Comparison of ENCODE assay signal across 17 mouse cellular contexts in genomic region chr9:11380531-11380930, GRCm38 (mm10).
DNase-seq lines count a peak whose midpoint lies in the region; ATAC-seq and TF ChIP-seq lines count a peak whose summit lies in the region.
"Had no signal": no experiment of that assay in that cellular context is flagged by ENCODE, and none has a peak within 500 bp of the region (broad histone marks: within the 10 kb centered on the region; RNA-seq: fewer than 3 reads in every experiment).

No protein-coding gene starts in this region.

- H3K9ac ChIP-seq in ES-E14 (ENCODE audit: insufficient read depth, low read depth, low read length, poor library complexity, severe bottlenecking), result no peak overlapping the region
- H3K9ac ChIP-seq in intestine, embryonic 14.5 days (ENCODE audit: low read length), result no peak overlapping the region
- H3K9ac ChIP-seq: lung, embryonic 14.5 days had no signal

- no peaks in the 10 kb centered on the region for H3K27me3 ChIP-seq in intestine, embryonic 14.5 days (replicated peaks; ENCODE audit: control insufficient read depth, insufficient read depth, low read length)
- H3K27me3 ChIP-seq: megakaryocyte, embryonic 14.5 days had no signal

- H3K4me3 ChIP-seq in ES-E14 (ENCODE audit: insufficient read depth in 1 of 2, low read depth in 1 of 2, low read length in 2 of 2, poor library complexity in 1 of 2, severe bottlenecking in 1 of 2), result no peak overlapping the region
- H3K4me3 ChIP-seq in intestine, embryonic 14.5 days (ENCODE audit: low read depth, low read length), result no peak overlapping the region
- H3K4me3 ChIP-seq: left cerebral cortex, adult 2 months; megakaryocyte, embryonic 14.5 days had no signal

- H3K36me3 ChIP-seq in ES-E14 (ENCODE audit: control insufficient read depth, insufficient read depth, low read length, poor library complexity, severe bottlenecking), result no peaks in the 10 kb centered on the region
- H3K36me3 ChIP-seq in intestine, embryonic 14.5 days (ENCODE audit: control insufficient read depth, insufficient read depth, low read length), result no peaks in the 10 kb centered on the region

- peak; percentile 85 for ATAC-seq in intestine, embryonic 14.5 days (replicated peaks; ENCODE audit: low FRiP score, low TSS enrichment, low read depth)
- no peak for ATAC-seq in erythroblast, adult 5-6 weeks (replicated peaks; ENCODE audit: low FRiP score, poor library complexity, severe bottlenecking)
- ATAC-seq: inflammation-experienced regulatory T-cells, adult 6 months had no signal

- in situ Hi-C loops in ES-E14 (cut with MboI; ENCODE audit: low sequenced_read_pairs in 2 of 2, unreplicated experiment in 2 of 2), result no loop called here

- H3K27ac ChIP-seq in ES-E14 (ENCODE audit: insufficient read depth, low read depth, low read length, poor library complexity, severe bottlenecking), result peak overlapping the region; percentile 29; the same call in 1 of the 2 replicates
- no peak overlapping the region for H3K27ac ChIP-seq in intestine, embryonic 14.5 days (ENCODE audit: low read depth)
- H3K27ac ChIP-seq: left cerebral cortex, adult 2 months had no signal

- no peaks in the 10 kb centered on the region; the same call in 1 of the 2 replicates for H3K9me3 ChIP-seq in ES-E14 (ENCODE audit: control insufficient read depth, insufficient read depth, low read depth, low read length)
- no peaks in the 10 kb centered on the region for H3K9me3 ChIP-seq in intestine, embryonic 14.5 days (ENCODE audit: control insufficient read depth, low read length)

- H3K4me2 ChIP-seq in intestine, embryonic 14.5 days (ENCODE audit: low read length), result no peak overlapping the region
- H3K4me2 ChIP-seq: lung, embryonic 14.5 days had no signal

- WGBS in intestine, embryonic 14.5 days, result 73% methylated on average over 7 of the region's 7 CpGs

- DNase-seq in 416B (ENCODE audit: low read depth) (peak; percentile 85), ES-E14 (ENCODE audit: low read depth, low spot score) (no peak)
- DNase-seq in intestine, embryonic 14.5 days (ENCODE audit: low spot score), result no peak
- peak; percentile 25 to 75 for DNase-seq in urinary bladder, adult 18-20 months (ENCODE audit: low spot score in 2 of 2)
- no peak for DNase-seq in heart, adult 9 months (ENCODE audit: low spot score in 2 of 2)
- DNase-seq in layer of hippocampus, postnatal 25 days (ENCODE audit: extremely low spot score in 1 of 2, low spot score in 1 of 2), result no peak
- DNase-seq: adrenal gland, postnatal 25 days; cerebellum, adult 11-12 months; embryo, embryonic 11 days; heart, postnatal 4 days; kidney, postnatal 25 days; liver; lung, embryonic 14.5 days had no signal

- peaks cover 0 to 3% of the 10 kb centered on the region in 2 experiments; a peak in 2 of 4 replicates for H3K4me1 ChIP-seq in ES-E14 (ENCODE audit: control insufficient read depth in 2 of 2, insufficient read depth in 2 of 2, low read length in 2 of 2, poor library complexity in 1 of 2)
- H3K4me1 ChIP-seq in intestine, embryonic 14.5 days (replicated peaks; ENCODE audit: control insufficient read depth, insufficient read depth, low read length), result no peaks in the 10 kb centered on the region
- H3K4me1 ChIP-seq: megakaryocyte, embryonic 14.5 days had no signal

TF ChIP-seq in ES-E14, 5 proteins besides CTCF, POLR2A, EP300 and RAD21:
- no peak for TF ChIP-seq ZNF384 (IDR thresholded peaks at IDR 0.05; ENCODE audit: low read depth, low read length)
- TF ChIP-seq CHD2 (IDR thresholded peaks at IDR 0.05; ENCODE audit: low read depth, low read length), result no peak
- TF ChIP-seq HCFC1 (IDR thresholded peaks at IDR 0.05; ENCODE audit: borderline replicate concordance, insufficient read depth, low read length), result no peak
- no peak for TF ChIP-seq ZC3H11A (IDR thresholded peaks at IDR 0.05; ENCODE audit: borderline replicate concordance, low read depth, low read length)
- TF ChIP-seq MAFK (IDR thresholded peaks at IDR 0.05; ENCODE audit: insufficient read depth, low read depth, low read length), result no peak

Comparison
In these comparisons a context has a peak if more than half of its experiments do, and no peak if none do; other contexts are left out.
1. DNase-seq: peak in 416B (single experiment) and urinary bladder, adult 18-20 months (2 of 2); none in ES-E14 (single experiment), intestine, embryonic 14.5 days (single experiment), heart, adult 9 months (0 of 2) and layer of hippocampus, postnatal 25 days (0 of 2).